Mouse (Mus musculus): ENCODE measurements around the gene Atpaf1. TPM values are rescaled to one million over a fixed set of nuclear protein-coding genes. Genes with fewer than 3 reads are reported as not detected.

Gene Atpaf1
- polyA plus RNA-seq, 1 experiment from 2014 or later = 36.8 TPM

- WGBS = 81% methylated on average over 2 of the region's 2 CpGs
Observed at GRCm38 (mm10) chr4:115824178-115824577, 39.6 kb downstream of the Atpaf1 start.

GRCm38 (mm10) chr4:115825271-115825670 lies 40.7 kb downstream of the Atpaf1 start:
- ATAC-seq = no peak
- H3K4me2 ChIP-seq (ENCODE audit: low read length) = no peak overlapping the region
- H3K9me3 ChIP-seq (ENCODE audit: control insufficient read depth, low read length) = no peaks in the 10 kb centered on the region
- no peak overlapping the region for H3K27ac ChIP-seq (ENCODE audit: low read length)
- 88% methylated on average over 2 of the region's 2 CpGs for WGBS
- H3K4me1 ChIP-seq (replicated peaks; ENCODE audit: control insufficient read depth, insufficient read depth, low read length) = peaks cover 7% of the 10 kb centered on the region
- no peaks in the 10 kb centered on the region for H3K36me3 ChIP-seq (ENCODE audit: control insufficient read depth, insufficient read depth)
- no peak overlapping the region for H3K4me3 ChIP-seq (replicated peaks; ENCODE audit: low read length)
- H3K9ac ChIP-seq (replicated peaks; ENCODE audit: low read depth, low read length) = no peak overlapping the region
- peaks cover 4% of the 10 kb centered on the region; the same call in 1 of the 2 replicates for H3K27me3 ChIP-seq (replicated peaks; ENCODE audit: control insufficient read depth, insufficient read depth, low read length)

More at GRCm38 (mm10) chr4:115824178-115824577, 39.6 kb downstream of the Atpaf1 start:
- Histone ChIP-seq H3K9me3 (ENCODE audit: control insufficient read depth, low read length) (no peaks in the 10 kb centered on the region), H3K27ac (ENCODE audit: low read length) (no peak overlapping the region), H3K4me3 (replicated peaks; ENCODE audit: low read length) (no peak overlapping the region), H3K27me3 (replicated peaks; ENCODE audit: control insufficient read depth, insufficient read depth, low read length) (peaks cover 4% of the 10 kb centered on the region; the same call in 1 of the 2 replicates), H3K36me3 (ENCODE audit: control insufficient read depth, insufficient read depth) (no peaks in the 10 kb centered on the region), H3K4me1 (replicated peaks; ENCODE audit: control insufficient read depth, insufficient read depth, low read length) (peaks cover 7% of the 10 kb centered on the region), H3K9ac (replicated peaks; ENCODE audit: low read depth, low read length) (no peak overlapping the region), H3K4me2 (ENCODE audit: low read length) (no peak overlapping the region)
- ATAC-seq = no peak

GRCm38 (mm10) chr4:115827066-115827465 lies 42.5 kb downstream of the Atpaf1 start:
- H3K4me3 ChIP-seq (replicated peaks; ENCODE audit: low read length) = no peak overlapping the region
- H3K36me3 ChIP-seq (ENCODE audit: control insufficient read depth, insufficient read depth) = no peaks in the 10 kb centered on the region
- no peak overlapping the region for H3K9ac ChIP-seq (replicated peaks; ENCODE audit: low read depth, low read length)
- no peak overlapping the region for H3K27ac ChIP-seq (ENCODE audit: low read length)
- H3K4me2 ChIP-seq (ENCODE audit: low read length) = no peak overlapping the region
- 57% methylated on average over 3 of the region's 3 CpGs for WGBS
- H3K27me3 ChIP-seq (replicated peaks; ENCODE audit: control insufficient read depth, insufficient read depth, low read length) = peaks cover 4% of the 10 kb centered on the region; the same call in 1 of the 2 replicates
- H3K9me3 ChIP-seq (ENCODE audit: control insufficient read depth, low read length) = no peaks in the 10 kb centered on the region
- no peak for ATAC-seq
- H3K4me1 ChIP-seq (replicated peaks; ENCODE audit: control insufficient read depth, insufficient read depth, low read length) = peaks cover 7% of the 10 kb centered on the region

GRCm38 (mm10) chr4:115827535-115827887 lies 42.9 kb downstream of the Atpaf1 start:
- ATAC-seq = peak; percentile 26
- Histone ChIP-seq H3K4me3 (replicated peaks; ENCODE audit: low read length) (peak overlapping the region; percentile 93), H3K27ac (ENCODE audit: low read length) (no peak overlapping the region; the same call in 1 of the 2 replicates), H3K36me3 (ENCODE audit: control insufficient read depth, insufficient read depth) (no peaks in the 10 kb centered on the region), H3K4me2 (ENCODE audit: low read length) (peak overlapping the region; percentile 85), H3K27me3 (replicated peaks; ENCODE audit: control insufficient read depth, insufficient read depth, low read length) (peaks cover 4% of the 10 kb centered on the region; the same call in 1 of the 2 replicates), H3K9ac (replicated peaks; ENCODE audit: low read depth, low read length) (peak overlapping the region; percentile 76), H3K4me1 (replicated peaks; ENCODE audit: control insufficient read depth, insufficient read depth, low read length) (peaks cover 7% of the 10 kb centered on the region), H3K9me3 (ENCODE audit: control insufficient read depth, low read length) (no peaks in the 10 kb centered on the region)
- WGBS = 2% methylated on average over 4 of the region's 4 CpGs

- peaks cover 7% of the 10 kb centered on the region for H3K4me1 ChIP-seq (replicated peaks; ENCODE audit: control insufficient read depth, insufficient read depth, low read length)
- ATAC-seq = peak; percentile 85
- no peaks in the 10 kb centered on the region for H3K9me3 ChIP-seq (ENCODE audit: control insufficient read depth, low read length)
- no peaks in the 10 kb centered on the region for H3K36me3 ChIP-seq (ENCODE audit: control insufficient read depth, insufficient read depth)
- peak within 1 kb of the TSS; percentile 51; the same call in 1 of the 2 replicates for H3K27ac ChIP-seq (ENCODE audit: low read length)
- peaks cover 4% of the 10 kb centered on the region; the same call in 1 of the 2 replicates for H3K27me3 ChIP-seq (replicated peaks; ENCODE audit: control insufficient read depth, insufficient read depth, low read length)
- peak within 1 kb of the TSS; percentile 85 for H3K4me2 ChIP-seq (ENCODE audit: low read length)
- 1% methylated on average over 55 of the region's 57 CpGs for WGBS
- H3K9ac ChIP-seq (replicated peaks; ENCODE audit: low read depth, low read length) = peak within 1 kb of the TSS; percentile 76
- H3K4me3 ChIP-seq (replicated peaks; ENCODE audit: low read length) = peak within 1 kb of the TSS; percentile 93
Observed at GRCm38 (mm10) chr4:115827888-115828571, 43.4 kb downstream of the Atpaf1 start, which contains the start of gene Mob3c. TSS of gene Mob3c (plus strand) at chr4:115828092.

- ATAC-seq = peak; percentile 14; the same call in 1 of the 2 replicates
- Histone ChIP-seq H3K4me2 (ENCODE audit: low read length) (peak overlapping the region; percentile 85), H3K9me3 (ENCODE audit: control insufficient read depth, low read length) (no peaks in the 10 kb centered on the region), H3K4me1 (replicated peaks; ENCODE audit: control insufficient read depth, insufficient read depth, low read length) (peaks cover 7% of the 10 kb centered on the region), H3K27ac (ENCODE audit: low read length) (no peak overlapping the region; the same call in 1 of the 2 replicates), H3K9ac (replicated peaks; ENCODE audit: low read depth, low read length) (peak overlapping the region; percentile 76), H3K27me3 (replicated peaks; ENCODE audit: control insufficient read depth, insufficient read depth, low read length) (peaks cover 4% of the 10 kb centered on the region; the same call in 1 of the 2 replicates), H3K36me3 (ENCODE audit: control insufficient read depth, insufficient read depth) (no peaks in the 10 kb centered on the region), H3K4me3 (replicated peaks; ENCODE audit: low read length) (peak overlapping the region; percentile 93)
- WGBS = 4% methylated on average over 8 of the region's 8 CpGs
Observed at GRCm38 (mm10) chr4:115828572-115828902, 43.9 kb downstream of the Atpaf1 start.

- Histone ChIP-seq H3K4me3 (replicated peaks; ENCODE audit: low read length) (no peak overlapping the region), H3K27me3 (replicated peaks; ENCODE audit: control insufficient read depth, insufficient read depth, low read length) (peaks cover 4% of the 10 kb centered on the region; the same call in 1 of the 2 replicates), H3K9me3 (ENCODE audit: control insufficient read depth, low read length) (no peaks in the 10 kb centered on the region), H3K4me2 (ENCODE audit: low read length) (no peak overlapping the region), H3K4me1 (replicated peaks; ENCODE audit: control insufficient read depth, insufficient read depth, low read length) (peaks cover 7% of the 10 kb centered on the region), H3K9ac (replicated peaks; ENCODE audit: low read depth, low read length) (no peak overlapping the region), H3K27ac (ENCODE audit: low read length) (no peak overlapping the region), H3K36me3 (ENCODE audit: control insufficient read depth, insufficient read depth) (no peaks in the 10 kb centered on the region)
- no peak for ATAC-seq
- 82% methylated on average over 5 of the region's 5 CpGs for WGBS
Observed at GRCm38 (mm10) chr4:115830491-115830890, 45.9 kb downstream of the Atpaf1 start.

- H3K9me3 ChIP-seq (ENCODE audit: control insufficient read depth, low read length) = no peaks in the 10 kb centered on the region
- no peak overlapping the region for H3K27ac ChIP-seq (ENCODE audit: low read length)
- no peak overlapping the region for H3K9ac ChIP-seq (replicated peaks; ENCODE audit: low read depth, low read length)
- H3K4me3 ChIP-seq (replicated peaks; ENCODE audit: low read length) = no peak overlapping the region
- no peak overlapping the region for H3K4me2 ChIP-seq (ENCODE audit: low read length)
- ATAC-seq = no peak
- H3K27me3 ChIP-seq (replicated peaks; ENCODE audit: control insufficient read depth, insufficient read depth, low read length) = peaks cover 4% of the 10 kb centered on the region; the same call in 1 of the 2 replicates
- no peaks in the 10 kb centered on the region for H3K36me3 ChIP-seq (ENCODE audit: control insufficient read depth, insufficient read depth)
- peaks cover 7% of the 10 kb centered on the region for H3K4me1 ChIP-seq (replicated peaks; ENCODE audit: control insufficient read depth, insufficient read depth, low read length)
- WGBS = 94% methylated on average over 22 of the region's 22 CpGs
Observed at GRCm38 (mm10) chr4:115831221-115831620, 46.6 kb downstream of the Atpaf1 start.

- Histone ChIP-seq H3K9ac (replicated peaks; ENCODE audit: low read depth, low read length) (no peak overlapping the region), H3K27ac (ENCODE audit: low read length) (no peak overlapping the region), H3K4me3 (replicated peaks; ENCODE audit: low read length) (no peak overlapping the region), H3K4me2 (ENCODE audit: low read length) (no peak overlapping the region), H3K9me3 (ENCODE audit: control insufficient read depth, low read length) (no peaks in the 10 kb centered on the region), H3K36me3 (ENCODE audit: control insufficient read depth, insufficient read depth) (no peaks in the 10 kb centered on the region), H3K27me3 (replicated peaks; ENCODE audit: control insufficient read depth, insufficient read depth, low read length) (peaks cover 4% of the 10 kb centered on the region; the same call in 1 of the 2 replicates), H3K4me1 (replicated peaks; ENCODE audit: control insufficient read depth, insufficient read depth, low read length) (peaks cover 7% of the 10 kb centered on the region)
- no peak for ATAC-seq
- WGBS = 72% methylated on average over 2 of the region's 2 CpGs
Observed at GRCm38 (mm10) chr4:115832040-115832439, 47.4 kb downstream of the Atpaf1 start.
